Mouse (Mus musculus): ENCODE data around the gene Arl3. TPM values are rescaled to one million over a fixed set of nuclear protein-coding genes. Genes with fewer than 3 reads are reported as not detected.
A peak's percentile ranks its signal among the peaks of the same experiment; 100 is the strongest.

Arl3 gene
- polyA plus RNA-seq, 1 experiment from 2014 or later: 64.5 TPM

GRCm38 (mm10) chr19:46516667-46517528 is 56.1 kb downstream of the Arl3 start:
- Histone ChIP-seq H3K4me3 (ENCODE audit: low read length) (no peak overlapping the region), H3K4me2 (ENCODE audit: low read depth, low read length) (no peak overlapping the region), H3K9me3 (ENCODE audit: control insufficient read depth, low read length) (no peaks in the 10 kb centered on the region), H3K36me3 (ENCODE audit: control insufficient read depth, insufficient read depth, low read length) (peaks cover 27% of the 10 kb centered on the region), H3K4me1 (ENCODE audit: control insufficient read depth, insufficient read depth, low read length) (peaks cover 34% of the 10 kb centered on the region), H3K9ac (ENCODE audit: low read depth, low read length) (no peak overlapping the region), H3K27ac (ENCODE audit: low read length) (peak overlapping the region; percentile 6; the same call in 1 of the 2 replicates), H3K27me3 (replicated peaks; ENCODE audit: control insufficient read depth, insufficient read depth, low read length) (no peaks in the 10 kb centered on the region)
- ATAC-seq: no peak
- 64% methylated on average over 3 of the region's 3 CpGs for WGBS

GRCm38 (mm10) chr19:46515287-46515821 is 57.6 kb downstream of the Arl3 start:
- Histone ChIP-seq H3K27me3 (replicated peaks; ENCODE audit: control insufficient read depth, insufficient read depth, low read length) (no peaks in the 10 kb centered on the region), H3K36me3 (ENCODE audit: control insufficient read depth, insufficient read depth, low read length) (peaks cover 27% of the 10 kb centered on the region), H3K4me2 (ENCODE audit: low read depth, low read length) (no peak overlapping the region), H3K4me3 (ENCODE audit: low read length) (no peak overlapping the region), H3K27ac (ENCODE audit: low read length) (no peak overlapping the region), H3K9me3 (ENCODE audit: control insufficient read depth, low read length) (no peaks in the 10 kb centered on the region), H3K4me1 (ENCODE audit: control insufficient read depth, insufficient read depth, low read length) (peaks cover 48% of the 10 kb centered on the region), H3K9ac (ENCODE audit: low read depth, low read length) (no peak overlapping the region)
- no peak for ATAC-seq
- 88% methylated on average over 24 of the region's 24 CpGs for WGBS

GRCm38 (mm10) chr19:46514387-46514786 is 58.6 kb downstream of the Arl3 start:
- no peaks in the 10 kb centered on the region for H3K27me3 ChIP-seq (replicated peaks; ENCODE audit: control insufficient read depth, insufficient read depth, low read length)
- H3K4me3 ChIP-seq (ENCODE audit: low read length): no peak overlapping the region
- 83% methylated on average over 12 of the region's 12 CpGs for WGBS
- no peaks in the 10 kb centered on the region for H3K9me3 ChIP-seq (ENCODE audit: control insufficient read depth, low read length)
- no peak overlapping the region for H3K27ac ChIP-seq (ENCODE audit: low read length)
- peaks cover 27% of the 10 kb centered on the region for H3K36me3 ChIP-seq (ENCODE audit: control insufficient read depth, insufficient read depth, low read length)
- peaks cover 54% of the 10 kb centered on the region for H3K4me1 ChIP-seq (ENCODE audit: control insufficient read depth, insufficient read depth, low read length)
- H3K4me2 ChIP-seq (ENCODE audit: low read depth, low read length): no peak overlapping the region
- no peak for ATAC-seq
- H3K9ac ChIP-seq (ENCODE audit: low read depth, low read length): no peak overlapping the region

- H3K27me3 ChIP-seq (replicated peaks; ENCODE audit: control insufficient read depth, insufficient read depth, low read length): no peaks in the 10 kb centered on the region
- peaks cover 57% of the 10 kb centered on the region for H3K4me1 ChIP-seq (ENCODE audit: control insufficient read depth, insufficient read depth, low read length)
- WGBS: 73% methylated on average over 10 of the region's 10 CpGs
- 0 out of 2 replicates have a peak overlapping the region, but pooled peaks have one; percentile 6 for H3K27ac ChIP-seq (ENCODE audit: low read length)
- H3K4me3 ChIP-seq (ENCODE audit: low read length): no peak overlapping the region
- H3K36me3 ChIP-seq (ENCODE audit: control insufficient read depth, insufficient read depth, low read length): peaks cover 32% of the 10 kb centered on the region
- no peak overlapping the region for H3K4me2 ChIP-seq (ENCODE audit: low read depth, low read length)
- ATAC-seq: 0 out of 2 replicates have a peak, but pooled peaks have one; percentile 10
- no peaks in the 10 kb centered on the region for H3K9me3 ChIP-seq (ENCODE audit: control insufficient read depth, low read length)
- 0 out of 2 replicates have a peak overlapping the region, but pooled peaks have one; percentile 17 for H3K9ac ChIP-seq (ENCODE audit: low read depth, low read length)
Observed at GRCm38 (mm10) chr19:46511263-46511662, 61.7 kb downstream of the Arl3 start.

- Histone ChIP-seq H3K36me3 (ENCODE audit: control insufficient read depth, insufficient read depth, low read length) (peaks cover 35% of the 10 kb centered on the region), H3K4me1 (ENCODE audit: control insufficient read depth, insufficient read depth, low read length) (peaks cover 61% of the 10 kb centered on the region)
- 56% methylated on average over 3 of the region's 3 CpGs for WGBS
Observed at GRCm38 (mm10) chr19:46510824-46511223, 62.2 kb downstream of the Arl3 start.

GRCm38 (mm10) chr19:46510401-46510800 is 62.6 kb downstream of the Arl3 start:
- Histone ChIP-seq H3K36me3 (ENCODE audit: control insufficient read depth, insufficient read depth, low read length) (peaks cover 34% of the 10 kb centered on the region), H3K9ac (ENCODE audit: low read depth, low read length) (no peak overlapping the region), H3K9me3 (ENCODE audit: control insufficient read depth, low read length) (no peaks in the 10 kb centered on the region), H3K4me2 (ENCODE audit: low read depth, low read length) (no peak overlapping the region), H3K4me3 (ENCODE audit: low read length) (no peak overlapping the region), H3K27me3 (replicated peaks; ENCODE audit: control insufficient read depth, insufficient read depth, low read length) (no peaks in the 10 kb centered on the region), H3K4me1 (ENCODE audit: control insufficient read depth, insufficient read depth, low read length) (peaks cover 65% of the 10 kb centered on the region), H3K27ac (ENCODE audit: low read length) (0 out of 2 replicates have a peak overlapping the region, but pooled peaks have one; percentile 24)
- WGBS: 60% methylated on average over 5 of the region's 5 CpGs
- ATAC-seq: no peak

More at GRCm38 (mm10) chr19:46510824-46511223, 62.2 kb downstream of the Arl3 start:
- Histone ChIP-seq H3K4me3 (ENCODE audit: low read length) (no peak overlapping the region), H3K27ac (ENCODE audit: low read length) (0 out of 2 replicates have a peak overlapping the region, but pooled peaks have one; percentile 6), H3K9me3 (ENCODE audit: control insufficient read depth, low read length) (no peaks in the 10 kb centered on the region), H3K9ac (ENCODE audit: low read depth, low read length) (no peak overlapping the region), H3K4me2 (ENCODE audit: low read depth, low read length) (no peak overlapping the region), H3K27me3 (replicated peaks; ENCODE audit: control insufficient read depth, insufficient read depth, low read length) (no peaks in the 10 kb centered on the region)
- no peak for ATAC-seq

- Histone ChIP-seq H3K4me2 (ENCODE audit: low read depth, low read length) (no peak overlapping the region), H3K27ac (ENCODE audit: low read length) (peak overlapping the region; percentile 64; the same call in 1 of the 2 replicates), H3K36me3 (ENCODE audit: control insufficient read depth, insufficient read depth, low read length) (peaks cover 28% of the 10 kb centered on the region), H3K9me3 (ENCODE audit: control insufficient read depth, low read length) (no peaks in the 10 kb centered on the region), H3K4me3 (ENCODE audit: low read length) (no peak overlapping the region), H3K27me3 (replicated peaks; ENCODE audit: control insufficient read depth, insufficient read depth, low read length) (no peaks in the 10 kb centered on the region), H3K4me1 (ENCODE audit: control insufficient read depth, insufficient read depth, low read length) (peaks cover 70% of the 10 kb centered on the region), H3K9ac (ENCODE audit: low read depth, low read length) (0 out of 2 replicates have a peak overlapping the region, but pooled peaks have one; percentile 27)
- ATAC-seq: no peak
- whole genome bisulfite sequencing: 82% methylated on average over 4 of the region's 4 CpGs
Observed at GRCm38 (mm10) chr19:46509736-46510135, 63.3 kb downstream of the Arl3 start.

GRCm38 (mm10) chr19:46509202-46509601 is 63.8 kb downstream of the Arl3 start:
- peaks cover 22% of the 10 kb centered on the region for H3K36me3 ChIP-seq (ENCODE audit: control insufficient read depth, insufficient read depth, low read length)
- peaks cover 73% of the 10 kb centered on the region for H3K4me1 ChIP-seq (ENCODE audit: control insufficient read depth, insufficient read depth, low read length)
- H3K9me3 ChIP-seq (ENCODE audit: control insufficient read depth, low read length): no peaks in the 10 kb centered on the region
- 55% methylated on average over 3 of the region's 3 CpGs for WGBS
- ATAC-seq: peak; percentile 45; the same call in 1 of the 2 replicates
- H3K4me2 ChIP-seq (ENCODE audit: low read depth, low read length): no peak overlapping the region
- H3K9ac ChIP-seq (ENCODE audit: low read depth, low read length): peak overlapping the region; percentile 27; the same call in 1 of the 2 replicates
- no peaks in the 10 kb centered on the region for H3K27me3 ChIP-seq (replicated peaks; ENCODE audit: control insufficient read depth, insufficient read depth, low read length)
- H3K4me3 ChIP-seq (ENCODE audit: low read length): no peak overlapping the region
- peak overlapping the region; percentile 64 for H3K27ac ChIP-seq (ENCODE audit: low read length)

- H3K4me2 ChIP-seq (ENCODE audit: low read depth, low read length): no peak overlapping the region
- peaks cover 21% of the 10 kb centered on the region for H3K36me3 ChIP-seq (ENCODE audit: control insufficient read depth, insufficient read depth, low read length)
- 41% methylated on average over 3 of the region's 3 CpGs for WGBS
- peak overlapping the region; percentile 27 for H3K9ac ChIP-seq (ENCODE audit: low read depth, low read length)
- H3K4me1 ChIP-seq (ENCODE audit: control insufficient read depth, insufficient read depth, low read length): peaks cover 73% of the 10 kb centered on the region
- no peaks in the 10 kb centered on the region for H3K9me3 ChIP-seq (ENCODE audit: control insufficient read depth, low read length)
- H3K27me3 ChIP-seq (replicated peaks; ENCODE audit: control insufficient read depth, insufficient read depth, low read length): no peaks in the 10 kb centered on the region
- peak overlapping the region; percentile 64 for H3K27ac ChIP-seq (ENCODE audit: low read length)
- ATAC-seq: no peak
- H3K4me3 ChIP-seq (ENCODE audit: low read length): no peak overlapping the region
Observed at GRCm38 (mm10) chr19:46508738-46509137, 64.3 kb downstream of the Arl3 start.

All from intestine, embryonic 16.5 days (tissue).